8 mouse cellular contexts compared by ENCODE assay signal in genomic region chr11:46055896-46056769, GRCm38 (mm10). TPM values are rescaled to one million over a fixed set of nuclear protein-coding genes. Genes with fewer than 3 reads are reported as not detected.
DNase-seq lines count a peak whose midpoint lies in the region; ATAC-seq and TF ChIP-seq lines count a peak whose summit lies in the region.

Gene Adam19, plus strand, starts transcription at chr11:46055992.

- ATAC-seq in intestine, postnatal 0 days = peak; percentile 25; the same call in 1 of the 2 replicates
- ATAC-seq in limb, embryonic 12.5 days (ENCODE audit: insufficient number of reproducible peaks, insufficient read depth, low FRiP score, low TSS enrichment, low read depth) = peak; percentile 77
- peak; percentile 88 for ATAC-seq in midbrain, embryonic 12.5 days (ENCODE audit: low FRiP score, low read depth)

- TF ChIP-seq CTCF in intestine, postnatal 0 days (IDR thresholded peaks at IDR 0.05; ENCODE audit: low read depth) = peak; percentile 28

- H3K27me3 ChIP-seq in embryonic facial prominence, embryonic 10.5 days (replicated peaks; ENCODE audit: low read depth, poor library complexity, severe bottlenecking) = peaks cover 21% of the 10 kb centered on the region; the same call in 1 of the 2 replicates
- H3K27me3 ChIP-seq in intestine, postnatal 0 days (replicated peaks; ENCODE audit: control insufficient read depth, insufficient read depth, low read length) = peaks cover 21% of the 10 kb centered on the region
- H3K27me3 ChIP-seq in limb, embryonic 12.5 days = no peaks in the 10 kb centered on the region
- peaks cover 5% of the 10 kb centered on the region; the same call in 1 of the 2 replicates for H3K27me3 ChIP-seq in midbrain, embryonic 12.5 days

- under 1% methylated on average over 51 of the region's 51 CpGs for WGBS in embryonic facial prominence, embryonic 10.5 days
- 2% methylated on average over 50 of the region's 51 CpGs for WGBS in intestine, postnatal 0 days
- WGBS in limb, embryonic 12.5 days = under 1% methylated on average over 51 of the region's 51 CpGs
- under 1% methylated on average over 51 of the region's 51 CpGs for WGBS in midbrain, embryonic 12.5 days

- no peaks in the 10 kb centered on the region for H3K9me3 ChIP-seq in embryonic facial prominence, embryonic 10.5 days
- H3K9me3 ChIP-seq in intestine, postnatal 0 days (ENCODE audit: control insufficient read depth) = no peaks in the 10 kb centered on the region
- H3K9me3 ChIP-seq in limb, embryonic 12.5 days = no peaks in the 10 kb centered on the region
- H3K9me3 ChIP-seq in midbrain, embryonic 12.5 days = no peaks in the 10 kb centered on the region

- peak; percentile 49 to 76 for DNase-seq in adrenal gland, adult (ENCODE audit: inconsistent age in 2 of 2, low spot score in 1 of 2)
- no peak for DNase-seq in adrenal gland, adult 8-10 months
- peak; percentile 91 for DNase-seq in embryonic facial prominence, embryonic 10.5 days (ENCODE audit: low spot score)
- DNase-seq in heart, adult 11 months = peak; percentile 99
- peak; percentile 58 to 69 for DNase-seq in spleen, postnatal 10 days (ENCODE audit: low spot score in 2 of 2)

- peak within 1 kb of the TSS; percentile 68 for H3K9ac ChIP-seq in intestine, postnatal 0 days (ENCODE audit: low read depth, low read length)
- peak within 1 kb of the TSS; percentile 83 for H3K9ac ChIP-seq in limb, embryonic 12.5 days (replicated peaks)
- H3K9ac ChIP-seq in midbrain, embryonic 12.5 days (replicated peaks) = peak within 1 kb of the TSS; percentile 75

- peaks cover 45% of the 10 kb centered on the region for H3K4me1 ChIP-seq in embryonic facial prominence, embryonic 10.5 days
- no peaks in the 10 kb centered on the region for H3K4me1 ChIP-seq in intestine, postnatal 0 days (replicated peaks; ENCODE audit: control insufficient read depth, insufficient read depth, low read length)
- H3K4me1 ChIP-seq in limb, embryonic 12.5 days (replicated peaks) = peaks cover 28% of the 10 kb centered on the region
- H3K4me1 ChIP-seq in midbrain, embryonic 12.5 days = peaks cover 17% of the 10 kb centered on the region

- H3K4me3 ChIP-seq in embryonic facial prominence, embryonic 10.5 days = peak within 1 kb of the TSS; percentile 71
- peak within 1 kb of the TSS; percentile 55 for H3K4me3 ChIP-seq in intestine, postnatal 0 days (ENCODE audit: low read depth, low read length)
- H3K4me3 ChIP-seq in limb, embryonic 12.5 days (replicated peaks) = peak within 1 kb of the TSS; percentile 71
- peak within 1 kb of the TSS; percentile 66 for H3K4me3 ChIP-seq in midbrain, embryonic 12.5 days

- H3K36me3 ChIP-seq in embryonic facial prominence, embryonic 10.5 days (replicated peaks) = peaks cover 6% of the 10 kb centered on the region; the same call in 1 of the 2 replicates
- peaks cover 5% of the 10 kb centered on the region; the same call in 1 of the 2 replicates for H3K36me3 ChIP-seq in intestine, postnatal 0 days (ENCODE audit: control insufficient read depth, insufficient read depth)
- H3K36me3 ChIP-seq in limb, embryonic 12.5 days = peaks cover 7% of the 10 kb centered on the region
- H3K36me3 ChIP-seq in midbrain, embryonic 12.5 days = no peaks in the 10 kb centered on the region

- H3K27ac ChIP-seq in embryonic facial prominence, embryonic 10.5 days (replicated peaks) = peak within 1 kb of the TSS; percentile 90
- H3K27ac ChIP-seq in intestine, postnatal 0 days (ENCODE audit: low read depth, low read length) = peak within 1 kb of the TSS; percentile 79
- H3K27ac ChIP-seq in limb, embryonic 12.5 days = peak within 1 kb of the TSS; percentile 91
- H3K27ac ChIP-seq in midbrain, embryonic 12.5 days (replicated peaks) = peak within 1 kb of the TSS; percentile 92

- peak within 1 kb of the TSS; percentile 61 for H3K4me2 ChIP-seq in intestine, postnatal 0 days (replicated peaks; ENCODE audit: low read depth)
- peak within 1 kb of the TSS; percentile 78 for H3K4me2 ChIP-seq in limb, embryonic 12.5 days
- peak within 1 kb of the TSS; percentile 64 for H3K4me2 ChIP-seq in midbrain, embryonic 12.5 days (replicated peaks)

RNA-seq across cellular contexts. Expression of gene Adam19, which starts in this region (rescaled TPM):
- total RNA-seq in adrenal gland, adult 8-10 months (2022) = 1 to 10 TPM; 1.7 to 5.9 (median 3.8) TPM
- polyA plus RNA-seq in embryonic facial prominence, embryonic 10.5 days (2016; fragmentation: Nextera tagmentation; extraction: Ambion mirVana) = 11.3 and 13.9 TPM in 2 replicates
- polyA plus RNA-seq in intestine, postnatal 0 days (2015; fragmentation: Nextera tagmentation; extraction: Ambion mirVana) = 4.0 and 4.5 TPM in 2 replicates
- polyA plus RNA-seq in limb, embryonic 12.5 days (2016; fragmentation: Nextera tagmentation; extraction: Ambion mirVana) = 15.6 TPM in 2 replicates
- polyA plus RNA-seq in midbrain, embryonic 12.5 days (2016; fragmentation: Nextera tagmentation; extraction: Ambion mirVana) = 12.5 TPM in 2 replicates

Comparison
In these comparisons a context has a peak if more than half of its experiments do, and no peak if none do; other contexts are left out.
1. ATAC-seq: peak in every context shown above with its lines; median percentile 88 in midbrain, embryonic 12.5 days; 77 in limb, embryonic 12.5 days; 25 in intestine, postnatal 0 days.